ENCODE assay signal across 8 mouse cellular contexts in the genomic region with DNA sequence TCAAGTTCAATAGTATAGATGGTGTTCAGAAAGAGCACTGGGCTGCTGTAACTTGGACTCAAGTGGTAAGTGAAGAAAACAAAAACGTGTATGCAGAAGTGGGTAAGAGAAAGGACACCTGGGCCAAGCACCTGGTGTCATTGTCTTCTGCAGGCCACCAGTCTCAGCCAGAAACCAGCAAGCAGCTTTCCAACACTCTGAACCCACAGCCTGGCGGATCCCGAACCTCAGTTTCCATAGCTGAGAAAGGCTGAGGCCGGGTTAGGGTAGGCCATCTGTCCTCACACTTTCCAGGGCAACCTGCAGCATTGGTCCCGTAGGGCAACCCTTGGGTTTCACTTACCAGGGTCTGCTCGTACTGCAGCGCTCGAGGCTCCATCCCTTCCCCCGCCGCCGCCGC. TPM values are rescaled to one million over a fixed set of nuclear protein-coding genes. Genes with fewer than 3 reads are reported as not detected.
DNase-seq lines count a peak whose midpoint lies in the region; ATAC-seq and TF ChIP-seq lines count a peak whose summit lies in the region.

No protein-coding gene starts in this region.

- TF ChIP-seq POLR2A in ES-Bruce4 (IDR thresholded peaks at IDR 0.05; ENCODE audit: insufficient read depth, low read length): no peak

- WGBS in heart, embryonic 13.5 days: 1% methylated on average over 12 of the region's 12 CpGs
- WGBS in forebrain, embryonic 11.5 days: 1% methylated on average over 12 of the region's 12 CpGs
- 4% methylated on average over 12 of the region's 12 CpGs for WGBS in liver, embryonic 13.5 days (ENCODE audit: insufficient replicate concordance)

- DNase-seq in heart, postnatal 25 days (ENCODE audit: low spot score): no peak
- DNase-seq in forebrain, embryonic 11.5 days (ENCODE audit: low spot score): no peak
- no peak for DNase-seq in liver, embryonic 13.5 days
- no peak for DNase-seq in adrenal gland, postnatal 25 days
- DNase-seq in spleen, postnatal 4 days (ENCODE audit: low spot score in 2 of 2): no peak
- DNase-seq in gastrocnemius, postnatal 25 days: no peak

- no peaks in the 10 kb centered on the region for H3K9me3 ChIP-seq in heart, embryonic 13.5 days
- H3K9me3 ChIP-seq in ES-Bruce4 (replicated peaks; ENCODE audit: control insufficient read depth, insufficient read depth, low read length, poor library complexity, severe bottlenecking): no peaks in the 10 kb centered on the region
- H3K9me3 ChIP-seq in forebrain, embryonic 11.5 days (ENCODE audit: control insufficient read depth, low read length): no peaks in the 10 kb centered on the region
- H3K9me3 ChIP-seq in liver, embryonic 13.5 days (replicated peaks): no peaks in the 10 kb centered on the region

- no peak for TF ChIP-seq CTCF in ES-Bruce4 (IDR thresholded peaks at IDR 0.05; ENCODE audit: low read depth, low read length)

- ATAC-seq in heart, embryonic 13.5 days (ENCODE audit: extremely low read depth, insufficient number of reproducible peaks, low FRiP score, low TSS enrichment): no peak
- ATAC-seq in forebrain, embryonic 11.5 days (replicated peaks; ENCODE audit: low FRiP score): no peak; the same call in 1 of the 2 replicates
- ATAC-seq in liver, embryonic 13.5 days (ENCODE audit: low read depth): no peak

- H3K9ac ChIP-seq in heart, embryonic 13.5 days: peak overlapping the region; percentile 87
- H3K9ac ChIP-seq in ES-Bruce4 (ENCODE audit: low read depth, poor library complexity, severe bottlenecking): peak overlapping the region; percentile 77
- H3K9ac ChIP-seq in forebrain, embryonic 11.5 days (ENCODE audit: low read length): peak overlapping the region; percentile 76
- peak overlapping the region; percentile 90 for H3K9ac ChIP-seq in liver, embryonic 13.5 days

- peak overlapping the region; percentile 97 for H3K27ac ChIP-seq in heart, embryonic 13.5 days (replicated peaks)
- H3K27ac ChIP-seq in ES-Bruce4 (ENCODE audit: insufficient read depth, low read length): peak overlapping the region; percentile 60
- peak overlapping the region; percentile 84 for H3K27ac ChIP-seq in forebrain, embryonic 11.5 days (ENCODE audit: low read depth, low read length)
- H3K27ac ChIP-seq in liver, embryonic 13.5 days: peak overlapping the region; percentile 93

- H3K4me1 ChIP-seq in heart, embryonic 13.5 days: peaks cover 38% of the 10 kb centered on the region
- H3K4me1 ChIP-seq in ES-Bruce4 (ENCODE audit: control insufficient read depth, insufficient read depth, low read length): peaks cover 5% of the 10 kb centered on the region
- peaks cover 9% of the 10 kb centered on the region; the same call in 1 of the 2 replicates for H3K4me1 ChIP-seq in forebrain, embryonic 11.5 days (replicated peaks; ENCODE audit: control insufficient read depth, insufficient read depth, low read length)
- H3K4me1 ChIP-seq in liver, embryonic 13.5 days (replicated peaks): peaks cover 80% of the 10 kb centered on the region

- no peaks in the 10 kb centered on the region for H3K27me3 ChIP-seq in heart, embryonic 13.5 days (replicated peaks)
- H3K27me3 ChIP-seq in ES-Bruce4 (ENCODE audit: control insufficient read depth, insufficient read depth, low read length, poor library complexity, severe bottlenecking): no peaks in the 10 kb centered on the region
- no peaks in the 10 kb centered on the region for H3K27me3 ChIP-seq in forebrain, embryonic 11.5 days (ENCODE audit: control insufficient read depth, insufficient read depth, low read length)
- no peaks in the 10 kb centered on the region for H3K27me3 ChIP-seq in liver, embryonic 13.5 days

- intact Hi-C loops in heart, postnatal 25 days (cut with DNase I): loop anchor here (5.0 kb wide), 1 partner anchor 178 kb away; the partner anchor contains the start of gene Ap2m1

- peaks cover 31% of the 10 kb centered on the region for H3K36me3 ChIP-seq in heart, embryonic 13.5 days
- H3K36me3 ChIP-seq in ES-Bruce4 (ENCODE audit: control insufficient read depth, insufficient read depth, low read length, poor library complexity, severe bottlenecking): peaks cover 12% of the 10 kb centered on the region
- no peaks in the 10 kb centered on the region; the same call in 1 of the 2 replicates for H3K36me3 ChIP-seq in forebrain, embryonic 11.5 days (ENCODE audit: control insufficient read depth, insufficient read depth, low read length)
- peaks cover 34% of the 10 kb centered on the region for H3K36me3 ChIP-seq in liver, embryonic 13.5 days

- no peak for TF ChIP-seq EP300 in ES-Bruce4 (IDR thresholded peaks at IDR 0.05; ENCODE audit: insufficient read depth, low read depth, low read length)

- H3K4me3 ChIP-seq in heart, embryonic 13.5 days: peak overlapping the region; percentile 67
- H3K4me3 ChIP-seq in ES-Bruce4 (ENCODE audit: low read depth, low read length): peak overlapping the region; percentile 97
- H3K4me3 ChIP-seq in forebrain, embryonic 11.5 days (ENCODE audit: low read depth, low read length): peak overlapping the region; percentile 44
- peak overlapping the region; percentile 83 for H3K4me3 ChIP-seq in liver, embryonic 13.5 days (replicated peaks)

- H3K4me2 ChIP-seq in heart, embryonic 13.5 days: peak overlapping the region; percentile 97
- H3K4me2 ChIP-seq in forebrain, embryonic 11.5 days (ENCODE audit: low read depth, low read length, severe bottlenecking): peak overlapping the region; percentile 85
- H3K4me2 ChIP-seq in liver, embryonic 13.5 days: peak overlapping the region; percentile 98

RNA-seq across cellular contexts. Expression of gene Polr2h, which starts 1.9 kb away (rescaled TPM):
- polyA plus RNA-seq in heart, embryonic 13.5 days (2015; fragmentation: Nextera tagmentation; extraction: Ambion mirVana): 52.6 and 56.2 TPM in 2 replicates
- total RNA-seq in heart, postnatal 25 days (2021): 10 to 100 TPM in 1 of 2 experiments, 1 to 10 TPM in 1; 9.0 to 10.5 TPM
- polyA plus RNA-seq in ES-Bruce4 (2011; ENCODE audit: insufficient read depth, insufficient read length, low read depth, missing spikeins): 90.6 and 94.5 TPM in 2 replicates
- polyA plus RNA-seq in forebrain, embryonic 11.5 days (2014; fragmentation: Nextera tagmentation; extraction: Ambion mirVana): 116 and 121 TPM in 2 replicates
- polyA plus RNA-seq in liver, embryonic 13.5 days (2015; fragmentation: Nextera tagmentation; extraction: Ambion mirVana): 59.1 and 64.7 TPM in 2 replicates
- total RNA-seq in adrenal gland, postnatal 25 days (2021): 49.8 and 56.3 TPM in 2 replicates
- total RNA-seq in gastrocnemius, postnatal 25 days (2021): 1 to 10 TPM; 8.2 to 8.3 TPM

RNA-seq across cellular contexts. Expression of gene Clcn2, which starts 2.0 kb away (rescaled TPM):
- 3.9 and 4.3 TPM in 2 replicates for polyA plus RNA-seq in heart, embryonic 13.5 days (2015; fragmentation: Nextera tagmentation; extraction: Ambion mirVana)
- total RNA-seq in heart, postnatal 25 days (2021): 1 to 10 TPM; 1.5 to 2.1 TPM
- 8.8 and 10.2 TPM in 2 replicates for polyA plus RNA-seq in ES-Bruce4 (2011; ENCODE audit: insufficient read depth, insufficient read length, low read depth, missing spikeins)
- polyA plus RNA-seq in forebrain, embryonic 11.5 days (2014; fragmentation: Nextera tagmentation; extraction: Ambion mirVana): 16.5 and 20.5 TPM in 2 replicates
- 7.4 and 7.6 TPM in 2 replicates for polyA plus RNA-seq in liver, embryonic 13.5 days (2015; fragmentation: Nextera tagmentation; extraction: Ambion mirVana)
- total RNA-seq in adrenal gland, postnatal 25 days (2021): 45.9 and 74.4 TPM in 2 replicates
- 1 to 10 TPM; 2.0 to 3.2 TPM for total RNA-seq in gastrocnemius, postnatal 25 days (2021)

RNA-seq across cellular contexts. Expression of gene Chrd, which starts 17.4 kb away (rescaled TPM):
- 0.39 and 0.83 TPM in 2 replicates for polyA plus RNA-seq in heart, embryonic 13.5 days (2015; fragmentation: Nextera tagmentation; extraction: Ambion mirVana)
- 1 to 10 TPM; 2.0 to 2.7 TPM for total RNA-seq in heart, postnatal 25 days (2021)
- polyA plus RNA-seq in ES-Bruce4 (2011; ENCODE audit: insufficient read depth, insufficient read length, low read depth, missing spikeins): 1.1 and 1.2 TPM in 2 replicates
- polyA plus RNA-seq in forebrain, embryonic 11.5 days (2014; fragmentation: Nextera tagmentation; extraction: Ambion mirVana): 1.9 and 2.3 TPM in 2 replicates
- polyA plus RNA-seq in liver, embryonic 13.5 days (2015; fragmentation: Nextera tagmentation; extraction: Ambion mirVana): 0.31 and 0.38 TPM in 2 replicates
- 8.1 and 13.5 TPM in 2 replicates for total RNA-seq in adrenal gland, postnatal 25 days (2021)
- 1 to 10 TPM; 3.2 to 3.6 TPM for total RNA-seq in gastrocnemius, postnatal 25 days (2021)

RNA-seq across cellular contexts. Expression of gene Thpo, which starts 18.7 kb away (rescaled TPM):
- 0.11 and 0.25 TPM in 2 replicates for polyA plus RNA-seq in heart, embryonic 13.5 days (2015; fragmentation: Nextera tagmentation; extraction: Ambion mirVana)
- total RNA-seq in heart, postnatal 25 days (2021): under 1 TPM in 1 of 2 experiments, not detected in 1; 0.50 TPM
- polyA plus RNA-seq in ES-Bruce4 (2011; ENCODE audit: insufficient read depth, insufficient read length, low read depth, missing spikeins): 4.6 and 4.7 TPM in 2 replicates
- polyA plus RNA-seq in forebrain, embryonic 11.5 days (2014; fragmentation: Nextera tagmentation; extraction: Ambion mirVana): 0.24 and 0.51 TPM in 2 replicates
- 3.2 and 4.0 TPM in 2 replicates for polyA plus RNA-seq in liver, embryonic 13.5 days (2015; fragmentation: Nextera tagmentation; extraction: Ambion mirVana)
- total RNA-seq in adrenal gland, postnatal 25 days (2021): 1.6 and 3.2 TPM in 2 replicates
- 1 to 10 TPM; 2.1 to 3.0 TPM for total RNA-seq in gastrocnemius, postnatal 25 days (2021)

RNA-seq across cellular contexts. Expression of gene Fam131a, which starts 22.5 kb away (rescaled TPM):
- 5.1 and 6.0 TPM in 2 replicates for polyA plus RNA-seq in heart, embryonic 13.5 days (2015; fragmentation: Nextera tagmentation; extraction: Ambion mirVana)
- total RNA-seq in heart, postnatal 25 days (2021): 10 to 100 TPM; 28.3 to 31.4 TPM
- 5.9 and 7.1 TPM in 2 replicates for polyA plus RNA-seq in ES-Bruce4 (2011; ENCODE audit: insufficient read depth, insufficient read length, low read depth, missing spikeins)
- 15.2 and 16.3 TPM in 2 replicates for polyA plus RNA-seq in forebrain, embryonic 11.5 days (2014; fragmentation: Nextera tagmentation; extraction: Ambion mirVana)
- polyA plus RNA-seq in liver, embryonic 13.5 days (2015; fragmentation: Nextera tagmentation; extraction: Ambion mirVana): 1.0 TPM in 2 replicates
- 14.8 and 17.6 TPM in 2 replicates for total RNA-seq in adrenal gland, postnatal 25 days (2021)
- total RNA-seq in gastrocnemius, postnatal 25 days (2021): 10 to 100 TPM; 31.5 to 57.0 TPM

Comparison
In these comparisons a context has a peak if more than half of its experiments do, and no peak if none do; other contexts are left out.
1. H3K4me3 ChIP-seq: peak in every context shown above with its lines; median percentile 97 in ES-Bruce4; 83 in liver, embryonic 13.5 days; 67 in heart, embryonic 13.5 days; 44 in forebrain, embryonic 11.5 days.